Mouse (Mus musculus) lung, embryonic 15.5 days (tissue): Measurements from ENCODE around the gene S100a11. TPM values are rescaled to one million over a fixed set of nuclear protein-coding genes. Genes with fewer than 3 reads are reported as not detected.

Experiments used
- ATAC-seq: fragments of 200-750 bp; cut with Nextera tagmentation; 2 replicates; pipeline ENCODE4 v1.8.0; 2017; ENCODE audit warnings: moderate number of reproducible peaks, borderline replicate concordance; ENCODE audit not compliant: low FRiP score, low TSS enrichment; ENCODE audit errors: extremely low read depth
- H3K27ac ChIP-seq: fragments of 300-500 bp; sonication (generic); 2 replicates; pipeline ENCODE4 v1.5.1; 2015; ENCODE audit warnings: moderate library complexity, mild to moderate bottlenecking, inconsistent platforms
- H3K27me3 ChIP-seq: fragments of 300-500 bp; sonication (generic); 2 replicates; pipeline ENCODE4 v1.6.1; 2015; ENCODE audit warnings: inconsistent platforms
- H3K36me3 ChIP-seq: fragments of 300-500 bp; sonication (generic); 2 replicates; pipeline ENCODE4 v1.6.1; 2015; ENCODE audit warnings: inconsistent platforms
- H3K4me1 ChIP-seq: fragments of 300-500 bp; sonication (generic); 2 replicates; pipeline ENCODE4 v1.6.1; 2015; ENCODE audit warnings: inconsistent platforms
- H3K4me2 ChIP-seq: fragments of 300-500 bp; sonication (generic); 2 replicates; pipeline ENCODE4 v1.6.1; 2015; ENCODE audit warnings: inconsistent platforms, mild to moderate bottlenecking, moderate library complexity
- H3K4me3 ChIP-seq: fragments of 300-500 bp; sonication (generic); 2 replicates; pipeline ENCODE4 v1.5.1; 2015; ENCODE audit warnings: mild to moderate bottlenecking, inconsistent platforms
- H3K9ac ChIP-seq: fragments of 300-500 bp; sonication (generic); 2 replicates; pipeline ENCODE4 v1.6.1; 2015; ENCODE audit warnings: inconsistent platforms
- H3K9me3 ChIP-seq: fragments of 300-500 bp; sonication (generic); 2 replicates; pipeline ENCODE4 v1.6.1; 2016; ENCODE audit warnings: inconsistent platforms
- WGBS: fragments of 180-500 bp; shearing (Covaris S2); methylation state at CpG from one replicate; pipeline ENCODE4 v1.1.7; 2015; 5-methylcytosine and 5-hydroxymethylcytosine counted together
- polyA plus RNA-seq: library from polyadenylated mRNA; unstranded; fragments of >200 nt; fragmentation: Nextera tagmentation; extraction: Ambion mirVana; gene quantifications from 2 replicates; pipeline ENCODE4 v1.2.1, GENCODE M21; 2015

Gene S100a11
- polyA plus RNA-seq, 1 experiment from 2014 or later, result 1,226 TPM

- Histone ChIP-seq H3K36me3 (peaks cover 14% of the 10 kb centered on the region), H3K4me3 (no peak overlapping the region), H3K9ac (no peak overlapping the region), H3K9me3 (no peaks in the 10 kb centered on the region), H3K27ac (peak overlapping the region; percentile 63), H3K4me1 (0 out of 2 replicates have a peak, but pooled peaks cover 3% of the 10 kb centered on the region), H3K27me3 (no peaks in the 10 kb centered on the region), H3K4me2 (no peak overlapping the region)
- no peak for ATAC-seq
- 86% methylated on average over 6 of the region's 6 CpGs for WGBS
These were observed 47.4 kb downstream of the S100a11 start for GRCm38 (mm10) chr3:93567721-93568120.

- peaks cover 9% of the 10 kb centered on the region for H3K36me3 ChIP-seq
- ATAC-seq, result peak; percentile 77; the same call in 1 of the 2 replicates
- no peak overlapping the region for H3K4me3 ChIP-seq
- 43% methylated on average over 7 of the region's 7 CpGs for WGBS
- 0 out of 2 replicates have a peak overlapping the region, but pooled peaks have one; percentile 4 for H3K4me2 ChIP-seq
- H3K27me3 ChIP-seq, result no peaks in the 10 kb centered on the region
- 0 out of 2 replicates have a peak, but pooled peaks cover 3% of the 10 kb centered on the region for H3K4me1 ChIP-seq
- H3K27ac ChIP-seq, result peak overlapping the region; percentile 63
- no peaks in the 10 kb centered on the region for H3K9me3 ChIP-seq
- H3K9ac ChIP-seq, result no peak overlapping the region
These were observed 48.2 kb downstream of the S100a11 start for GRCm38 (mm10) chr3:93568428-93569040.

DNA sequence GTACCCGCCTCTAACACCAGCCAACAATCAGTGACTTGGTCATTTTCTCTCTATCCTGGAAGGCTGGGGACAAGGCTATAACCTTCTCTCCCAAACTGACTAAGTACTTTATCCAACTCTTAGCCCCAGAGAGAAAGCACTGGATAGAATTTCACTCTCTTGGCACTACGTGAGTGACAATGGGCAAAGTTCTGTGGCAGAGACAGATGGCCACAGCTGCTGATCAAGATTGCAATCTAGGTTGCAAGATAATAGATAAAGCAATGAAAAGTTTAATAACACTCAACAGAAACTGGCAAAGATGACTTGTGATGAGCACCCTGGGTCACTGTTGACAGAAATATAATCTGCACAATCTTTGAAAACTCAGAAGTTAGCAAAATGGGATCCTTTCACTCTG, 48.8 kb downstream of the S100a11 start:
- Histone ChIP-seq H3K27ac (peak overlapping the region; percentile 63), H3K9me3 (no peaks in the 10 kb centered on the region), H3K4me2 (no peak overlapping the region), H3K4me3 (no peak overlapping the region), H3K27me3 (no peaks in the 10 kb centered on the region), H3K4me1 (0 out of 2 replicates have a peak, but pooled peaks cover 3% of the 10 kb centered on the region), H3K9ac (no peak overlapping the region), H3K36me3 (peaks cover 9% of the 10 kb centered on the region)
- ATAC-seq, result no peak
- 40% methylated on average over 2 of the region's 2 CpGs for WGBS

- Histone ChIP-seq H3K27me3 (no peaks in the 10 kb centered on the region), H3K9ac (no peak overlapping the region), H3K4me1 (0 out of 2 replicates have a peak, but pooled peaks cover 3% of the 10 kb centered on the region), H3K36me3 (no peaks in the 10 kb centered on the region), H3K9me3 (no peaks in the 10 kb centered on the region), H3K27ac (no peak overlapping the region), H3K4me3 (no peak overlapping the region), H3K4me2 (no peak overlapping the region)
- WGBS, result 63% methylated on average over 5 of the region's 5 CpGs
- ATAC-seq, result no peak
These were observed 51.9 kb downstream of the S100a11 start for GRCm38 (mm10) chr3:93572058-93572791.

Other genes with a start within 250 kb of the S100a11 start
- not detected in 2 replicates for gene Flg, start 247.0 kb upstream of the S100a11 start, polyA plus RNA-seq
- 0.05 TPM in 1 of 2 replicates, not detected in the other for gene Hrnr, start 200.7 kb upstream of the S100a11 start, polyA plus RNA-seq
- not detected in 2 replicates for gene Rptn, start 126.8 kb upstream of the S100a11 start, polyA plus RNA-seq
- 2.3 and 3.3 TPM in 2 replicates for gene Tchh, start 78.2 kb upstream of the S100a11 start, polyA plus RNA-seq
- gene Tchhl1, start 51.7 kb upstream of the S100a11 start, polyA plus RNA-seq, result not detected in 2 replicates
- 277 and 280 TPM in 2 replicates for gene S100a10, start 34.6 kb downstream of the S100a11 start, polyA plus RNA-seq
- gene Tdpoz2, start 132.2 kb downstream of the S100a11 start, polyA plus RNA-seq, result not detected in 2 replicates
- not detected in 2 replicates for gene Tdpoz1, start 155.8 kb downstream of the S100a11 start, polyA plus RNA-seq
- gene Gm37596, start 172.6 kb downstream of the S100a11 start, polyA plus RNA-seq, result not detected in 2 replicates